Mouse (Mus musculus) olfactory bulb, adult 2 months (tissue): Measurements from ENCODE around the gene Tmem163. TPM values are rescaled to one million over a fixed set of nuclear protein-coding genes. Genes with fewer than 3 reads are reported as not detected.

Experiments
- H3K27ac ChIP-seq: fragments of 200-500 bp; 2 replicates; pipeline ENCODE4 v1.5.1; 2012; ENCODE audit warnings: low read depth, low read length; ENCODE audit not compliant: insufficient read depth
- H3K4me1 ChIP-seq: fragments of 200-500 bp; 2 replicates; pipeline ENCODE4 v1.6.1; 2012; ENCODE audit warnings: low read length; ENCODE audit not compliant: control insufficient read depth, insufficient read depth
- H3K4me3 ChIP-seq: fragments of 200-500 bp; 2 replicates; pipeline ENCODE4 v1.5.1; 2012; ENCODE audit warnings: mild to moderate bottlenecking, low read depth, low read length, moderate library complexity; ENCODE audit not compliant: insufficient read depth
- CTCF ChIP-seq: fragments of 200-500 bp; IDR thresholded peaks from 2 replicates; pipeline ENCODE4 v1.5.1; 2012; ENCODE audit warnings: low read depth, mild to moderate bottlenecking, low read length, moderate library complexity; ENCODE audit not compliant: insufficient read depth
- POLR2A ChIP-seq: fragments of 200-500 bp; IDR thresholded peaks from 2 replicates; pipeline ENCODE4 v1.6.1; 2012; ENCODE audit warnings: mild to moderate bottlenecking, low read depth, low read length, moderate library complexity; ENCODE audit not compliant: insufficient read depth
- WGBS: fragments of 180-500 bp; shearing (Covaris S2); methylation state at CpG from one replicate; pipeline ENCODE4 v1.1.7; 2018; 5-methylcytosine and 5-hydroxymethylcytosine counted together
- polyA plus RNA-seq: library from polyadenylated mRNA; stranded (reverse); fragments of >200 nt; gene quantifications from 2 replicates; pipeline ENCODE4 v1.2.4, GENCODE M21; 2012; ENCODE audit warnings: low replicate concordance; ENCODE audit not compliant: missing spikeins, insufficient read depth, insufficient read length

The Tmem163 gene
- polyA plus RNA-seq, 1 experiment = not detected

DNA sequence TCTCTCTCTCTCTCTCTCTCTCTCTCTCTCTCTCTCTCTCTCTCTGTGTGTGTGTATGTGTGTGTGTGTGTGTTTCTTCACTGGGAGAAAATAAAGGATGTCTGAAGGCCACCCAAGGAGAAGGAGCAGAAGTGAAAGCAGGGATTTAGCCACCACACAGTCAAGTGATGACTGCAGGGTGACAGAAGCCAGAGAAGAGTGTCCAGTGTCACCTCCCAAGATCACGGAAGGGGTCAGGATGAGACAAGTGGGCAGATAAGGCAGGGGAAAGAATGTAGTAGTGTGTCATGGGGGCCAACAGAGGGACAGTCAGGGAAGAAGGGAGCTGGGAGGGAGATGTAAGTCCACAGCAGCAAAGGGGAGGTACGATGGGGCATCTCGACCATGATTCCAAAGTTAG lies 69.0 kb downstream of the Tmem163 start:
- 95% methylated on average over 3 of the region's 3 CpGs for WGBS
- Histone ChIP-seq H3K4me1 (no peaks in the 10 kb centered on the region), H3K27ac (no peak overlapping the region), H3K4me3 (no peak overlapping the region)
- no peak for TF ChIP-seq POLR2A
- TF ChIP-seq CTCF = no peak

DNA sequence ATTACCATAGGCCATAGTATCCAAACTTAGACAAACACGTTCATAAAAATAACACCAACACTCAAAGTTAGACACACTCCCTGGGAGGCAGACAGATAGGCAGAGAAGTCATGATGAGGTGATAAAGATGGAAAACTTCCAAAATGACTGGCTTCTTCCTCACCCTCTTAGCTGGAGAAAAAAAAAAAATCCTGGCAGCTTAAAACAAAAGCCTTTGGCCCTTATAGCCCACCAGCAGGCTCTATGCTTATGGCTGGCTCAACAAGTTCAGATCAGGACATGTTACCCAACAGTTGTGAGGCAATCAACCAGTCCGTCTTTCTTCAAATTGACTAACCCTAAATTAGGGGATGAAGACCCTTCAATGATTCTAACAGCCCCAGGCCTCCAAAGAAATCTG lies 69.5 kb downstream of the Tmem163 start:
- H3K27ac ChIP-seq = no peak overlapping the region
- H3K4me3 ChIP-seq = no peak overlapping the region
- H3K4me1 ChIP-seq = no peaks in the 10 kb centered on the region
- TF ChIP-seq POLR2A (no peak), CTCF (no peak)
- WGBS = 88% methylated on average over 2 of the region's 2 CpGs

DNA sequence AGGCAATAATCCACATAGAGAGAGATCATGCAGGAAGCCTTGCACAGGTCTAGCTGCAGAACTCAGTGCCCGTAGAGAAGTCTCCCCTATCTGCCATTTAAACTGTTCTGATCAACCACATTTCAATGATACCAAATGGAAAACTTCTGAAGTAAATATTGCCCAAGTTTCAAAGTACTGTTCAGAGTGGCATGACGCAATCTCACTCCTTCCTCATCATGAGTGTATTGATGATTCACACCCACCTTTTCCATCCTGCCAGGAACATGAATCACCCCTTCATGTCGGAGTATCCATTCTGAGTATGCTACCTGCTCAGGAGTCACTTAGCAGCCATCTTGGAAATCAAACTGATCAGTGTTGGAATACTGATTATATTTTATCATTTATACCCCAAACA lies 71.0 kb downstream of the Tmem163 start:
- no peak overlapping the region for H3K27ac ChIP-seq
- TF ChIP-seq POLR2A (no peak), CTCF (no peak)
- H3K4me3 ChIP-seq = no peak overlapping the region
- WGBS = 92% methylated on average over 3 of the region's 3 CpGs
- no peaks in the 10 kb centered on the region for H3K4me1 ChIP-seq

DNA sequence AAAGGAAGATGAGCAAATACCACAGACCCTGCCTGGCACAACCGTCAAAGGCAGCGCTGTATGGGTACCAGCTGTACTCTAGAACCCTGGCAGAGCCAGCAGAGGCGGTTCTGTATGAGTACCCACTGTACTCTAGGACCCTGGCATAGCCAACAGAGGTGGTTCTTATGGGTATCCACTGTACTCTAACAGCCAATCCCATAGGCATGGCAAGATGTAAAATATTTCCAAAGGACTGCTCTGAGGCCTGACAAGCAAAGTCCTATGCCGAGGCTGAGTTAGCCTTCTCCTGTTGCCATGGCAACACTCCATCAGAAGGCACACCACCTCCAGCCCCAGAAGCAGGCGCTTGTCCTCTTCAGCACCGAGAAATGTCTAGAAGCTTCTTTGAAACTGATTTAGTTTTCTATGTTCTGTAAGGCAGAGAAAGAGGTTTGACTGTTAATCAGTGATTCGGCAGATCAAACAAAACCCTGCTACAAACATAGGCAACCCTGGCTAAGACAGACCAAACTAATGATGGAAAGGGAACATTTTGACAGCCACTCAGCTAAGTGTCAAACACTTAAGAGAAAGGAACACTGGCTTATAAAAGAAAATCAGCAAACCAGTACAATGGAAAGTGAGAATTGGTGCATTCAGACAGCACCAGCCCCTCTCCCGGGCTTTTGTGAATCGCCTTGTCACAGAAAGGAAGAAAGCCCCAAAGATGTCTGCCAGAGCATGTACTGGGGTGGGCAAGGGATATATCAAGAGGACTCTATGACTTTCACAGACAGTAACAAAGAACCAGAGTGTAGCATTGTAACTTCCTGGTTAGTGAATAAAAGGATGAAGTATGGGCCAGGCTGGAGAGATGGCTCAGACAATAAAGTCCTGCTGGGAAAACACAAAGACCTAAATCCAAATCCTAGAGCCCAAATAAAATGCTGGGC lies 75.4 kb downstream of the Tmem163 start:
- WGBS = 62% methylated on average over 9 of the region's 9 CpGs
- H3K4me1 ChIP-seq = no peaks in the 10 kb centered on the region
- H3K4me3 ChIP-seq = no peak overlapping the region
- no peak for TF ChIP-seq POLR2A
- no peak for TF ChIP-seq CTCF
- H3K27ac ChIP-seq = no peak overlapping the region

DNA sequence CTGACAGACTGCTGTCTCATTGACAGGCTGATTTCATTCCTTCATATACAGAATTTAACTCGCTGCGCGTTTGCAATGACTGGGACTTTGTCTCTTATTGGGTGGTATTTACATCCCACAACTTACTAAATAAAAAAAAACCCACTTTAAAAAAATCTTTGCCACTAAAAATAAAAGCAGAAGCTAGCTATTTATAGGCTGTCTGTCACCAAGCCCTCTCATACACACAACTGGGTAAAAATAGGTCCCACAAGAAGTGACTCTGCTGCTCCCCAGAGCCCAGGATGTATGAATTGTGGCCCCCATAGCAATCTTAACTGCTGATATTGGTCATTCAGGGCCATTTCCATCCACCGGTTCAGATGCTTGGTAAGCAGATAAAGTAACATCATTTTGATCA lies 83.2 kb downstream of the Tmem163 start:
- WGBS = 78% methylated on average over 4 of the region's 4 CpGs
- no peak overlapping the region for H3K4me3 ChIP-seq
- H3K27ac ChIP-seq = no peak overlapping the region
- TF ChIP-seq POLR2A (no peak), CTCF (no peak)
- H3K4me1 ChIP-seq = peaks cover 2% of the 10 kb centered on the region; the same call in 1 of the 2 replicates

DNA sequence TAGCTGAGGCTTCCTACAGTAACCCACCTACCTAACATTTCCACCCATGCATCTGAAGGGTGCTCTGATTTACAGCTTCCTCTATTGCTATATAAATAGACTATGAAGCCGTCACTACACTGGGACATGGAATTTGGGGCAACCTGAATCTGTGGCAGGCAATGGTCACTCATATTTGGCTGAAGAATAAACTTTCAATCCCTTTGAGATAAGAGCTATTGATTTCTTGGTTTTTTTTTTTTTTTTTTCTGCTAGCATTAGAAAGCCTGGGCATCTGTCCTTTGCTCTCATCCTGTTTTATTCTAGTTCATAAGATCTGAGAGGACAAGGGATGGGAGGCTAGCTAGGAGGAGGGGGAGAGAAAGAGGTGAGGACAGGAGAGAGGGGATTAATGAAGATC lies 83.6 kb downstream of the Tmem163 start:
- TF ChIP-seq CTCF (no peak), POLR2A (no peak)
- Histone ChIP-seq H3K4me3 (no peak overlapping the region), H3K4me1 (peaks cover 2% of the 10 kb centered on the region; the same call in 1 of the 2 replicates), H3K27ac (no peak overlapping the region)
- 83% methylated on average over 1 of the region's 1 CpGs for WGBS

DNA sequence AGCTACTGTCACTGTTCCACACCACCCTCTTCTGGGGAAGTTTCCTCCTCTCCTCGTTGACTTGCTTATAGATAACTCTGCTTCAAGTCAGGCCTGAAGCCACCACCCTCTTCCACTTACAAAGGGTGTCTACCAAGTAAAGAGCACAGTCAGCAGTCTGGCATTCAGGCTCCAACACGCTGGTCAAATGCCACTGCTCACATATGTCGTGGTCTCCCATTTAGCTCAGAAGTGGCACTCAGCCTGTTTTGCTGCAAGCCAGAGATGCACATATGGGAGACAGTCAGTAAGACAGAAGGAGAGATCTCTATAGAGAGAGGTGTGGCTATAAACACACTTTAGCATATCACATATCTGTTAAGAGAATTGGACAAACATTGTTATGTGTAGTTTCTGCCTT lies 89.8 kb downstream of the Tmem163 start:
- H3K4me1 ChIP-seq = no peaks in the 10 kb centered on the region
- no peak overlapping the region for H3K27ac ChIP-seq
- TF ChIP-seq POLR2A = no peak
- no peak for TF ChIP-seq CTCF
- H3K4me3 ChIP-seq = no peak overlapping the region
- 75% methylated on average over 3 of the region's 3 CpGs for WGBS

DNA sequence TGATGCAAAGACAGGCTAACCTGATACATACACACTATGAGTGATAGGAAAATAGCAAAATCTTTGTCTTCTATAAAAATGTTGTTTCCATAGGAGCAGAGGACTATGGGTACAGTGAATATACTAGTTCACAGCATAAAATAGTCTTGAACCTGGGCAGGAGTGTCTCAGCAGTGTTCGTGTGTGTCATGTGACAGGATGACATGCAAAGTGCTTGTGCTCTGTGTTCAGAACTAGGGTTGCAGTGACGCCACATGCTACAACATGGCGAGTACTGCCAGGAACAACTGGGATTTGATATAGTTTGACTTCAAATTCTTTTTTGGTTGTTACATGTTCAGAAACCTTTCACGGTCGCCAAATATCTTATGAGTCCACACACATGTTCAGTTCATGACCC lies 92.3 kb downstream of the Tmem163 start:
- Histone ChIP-seq H3K4me1 (no peaks in the 10 kb centered on the region), H3K4me3 (no peak overlapping the region), H3K27ac (no peak overlapping the region)
- no peak for TF ChIP-seq CTCF
- no peak for TF ChIP-seq POLR2A
- WGBS = 94% methylated on average over 5 of the region's 5 CpGs

DNA sequence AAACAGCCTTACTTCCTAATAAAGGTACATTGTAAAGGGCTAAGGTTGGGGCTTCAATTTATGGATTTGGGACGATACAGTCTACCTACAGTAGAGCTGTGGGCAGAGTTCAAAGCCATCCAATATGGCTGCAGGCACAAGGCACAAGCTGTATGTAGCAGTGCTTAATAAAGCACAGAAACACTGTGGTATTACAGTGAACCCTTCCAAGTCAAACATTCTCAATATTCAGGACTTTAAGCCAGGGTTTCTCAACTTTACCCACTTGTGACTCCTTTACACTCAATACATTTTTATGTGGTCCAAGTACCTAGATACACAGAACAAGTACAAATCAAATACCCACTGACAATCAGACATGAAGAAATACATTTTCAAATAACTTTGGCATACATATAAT lies 93.2 kb downstream of the Tmem163 start:
- Histone ChIP-seq H3K4me3 (no peak overlapping the region), H3K27ac (no peak overlapping the region), H3K4me1 (no peaks in the 10 kb centered on the region)
- TF ChIP-seq POLR2A (no peak), CTCF (no peak)
- 93% methylated on average over 1 of the region's 1 CpGs for WGBS
